ENCODE assay signal across 14 mouse cellular contexts in genomic region chr11:117666563-117666962, GRCm38 (mm10).
"Had no signal": no experiment of that assay in that cellular context is flagged by ENCODE, and none has a peak within 500 bp of the region (broad histone marks: within the 10 kb centered on the region; RNA-seq: fewer than 3 reads in every experiment).

No protein-coding gene starts in this region.

- H3K9ac ChIP-seq: lung, embryonic 15.5 days; midbrain, embryonic 12.5 days; midbrain, embryonic 15.5 days; neural tube, embryonic 12.5 days; stomach, embryonic 15.5 days had no signal

- H3K4me1 ChIP-seq: stomach, embryonic 15.5 days had no signal

- ATAC-seq: lung, postnatal 0 days; midbrain, embryonic 15.5 days had no signal

- DNase-seq: lung, adult 2 months; lung, postnatal 4 days; right cerebral cortex, postnatal 14 days; thymus, adult 2 months; thymus, postnatal 25 days; thymus, postnatal 4 days had no signal

- H3K27me3 ChIP-seq: lung, embryonic 15.5 days; midbrain, embryonic 12.5 days; midbrain, embryonic 15.5 days; neural tube, embryonic 12.5 days; stomach, embryonic 15.5 days had no signal

- H3K36me3 ChIP-seq: lung, embryonic 15.5 days; midbrain, embryonic 12.5 days; midbrain, embryonic 15.5 days; neural tube, embryonic 12.5 days; stomach, embryonic 15.5 days had no signal

- H3K4me3 ChIP-seq: lung, embryonic 15.5 days; midbrain, embryonic 10.5 days; midbrain, embryonic 12.5 days; midbrain, embryonic 15.5 days; neural tube, embryonic 12.5 days; stomach, embryonic 15.5 days had no signal

- H3K27ac ChIP-seq: lung, embryonic 15.5 days; midbrain, embryonic 10.5 days; midbrain, embryonic 12.5 days; midbrain, embryonic 15.5 days; neural tube, embryonic 12.5 days; stomach, embryonic 15.5 days; stomach, postnatal 0 days had no signal

- H3K4me2 ChIP-seq: lung, embryonic 15.5 days; midbrain, embryonic 12.5 days; midbrain, embryonic 15.5 days; neural tube, embryonic 12.5 days; stomach, embryonic 15.5 days had no signal

- H3K9me3 ChIP-seq: lung, embryonic 15.5 days; midbrain, embryonic 10.5 days; midbrain, embryonic 12.5 days; midbrain, embryonic 15.5 days; neural tube, embryonic 12.5 days; stomach, embryonic 15.5 days had no signal
